Mouse (Mus musculus) urinary bladder, postnatal 36 days (tissue): ENCODE results near the gene Myl6.
A peak's percentile ranks its signal among the peaks of the same experiment; 100 is the strongest.

Experiments used
- DNase-seq, 2 experiments: peaks; one replicate each; pipeline ENCODE4 v3.0.0; 2022; ENCODE audit warnings: low spot score in 2 of 2, mixed read lengths in 1 of 2

Myl6 gene

DNA sequence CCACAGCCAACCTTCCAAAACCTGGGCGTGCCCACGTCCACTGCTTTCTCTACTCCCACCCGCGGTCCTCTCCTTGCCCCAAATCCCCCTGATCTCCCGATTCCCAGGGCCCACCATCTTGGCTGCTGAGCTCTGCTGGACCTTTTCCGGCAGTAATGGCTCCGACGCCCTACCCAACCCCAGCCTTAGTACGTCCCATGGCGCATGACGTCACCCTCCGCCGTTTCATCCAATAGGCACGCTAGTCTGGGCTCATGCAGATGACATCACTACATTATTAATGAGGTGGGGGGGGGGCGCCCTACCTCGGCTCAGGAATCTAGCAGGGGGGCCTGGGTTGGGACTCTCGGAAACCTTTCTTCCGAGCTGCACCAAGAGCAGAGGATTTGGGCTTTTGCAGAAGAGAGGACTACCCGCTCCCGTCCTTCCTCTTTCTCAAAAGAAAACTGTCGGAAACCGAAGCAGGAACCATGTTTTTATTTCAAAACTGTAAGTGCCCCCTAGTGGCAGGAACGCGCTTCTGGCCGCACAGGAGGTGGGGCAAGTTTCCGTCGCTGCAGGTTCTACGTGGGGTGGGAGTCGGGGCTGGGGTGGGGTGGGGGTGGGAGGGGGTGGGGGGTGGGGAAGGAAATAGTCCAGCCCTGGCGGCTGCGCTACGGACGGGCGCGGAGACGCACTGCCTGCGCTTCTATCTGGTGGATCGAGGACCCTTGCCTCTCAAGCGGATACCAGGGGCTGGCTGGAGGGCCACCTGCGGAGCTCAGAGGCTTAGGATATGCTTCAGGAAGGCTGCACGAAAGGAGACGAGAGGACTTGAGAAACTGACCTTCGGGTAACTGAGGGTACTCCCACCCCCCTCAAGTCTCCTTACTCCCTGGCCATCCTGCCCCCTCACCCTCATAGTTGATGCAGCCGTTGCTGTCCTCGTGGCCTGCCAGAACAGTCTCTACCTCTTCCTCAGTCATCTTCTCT lies at the start of gene Myl6:
TSS of gene Myl6 (minus strand) at position 451 of the 972 bp plus-strand sequence.
- DNase-seq, result peak; percentile 96 to 99

DNA sequence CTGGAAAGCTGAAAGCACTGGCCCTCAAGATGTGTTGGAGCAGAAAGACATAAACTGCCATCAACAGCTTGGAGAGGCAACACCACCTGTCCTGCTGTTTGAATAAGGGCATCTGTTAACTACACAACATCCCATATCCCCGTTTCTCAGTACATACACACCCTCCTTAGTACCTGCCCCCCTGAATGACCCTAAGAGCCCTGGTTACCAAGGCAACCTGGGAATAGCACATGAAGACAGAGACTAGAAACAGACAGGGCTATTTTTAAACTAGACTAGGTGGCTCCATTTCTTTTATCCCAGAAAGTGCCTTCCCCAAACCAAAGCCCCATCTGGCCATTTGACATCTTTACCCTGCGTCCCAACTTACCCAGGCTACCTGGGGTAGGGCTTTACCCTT lies 49.2 kb upstream of the Myl6 start:
- no peak for DNase-seq

DNA sequence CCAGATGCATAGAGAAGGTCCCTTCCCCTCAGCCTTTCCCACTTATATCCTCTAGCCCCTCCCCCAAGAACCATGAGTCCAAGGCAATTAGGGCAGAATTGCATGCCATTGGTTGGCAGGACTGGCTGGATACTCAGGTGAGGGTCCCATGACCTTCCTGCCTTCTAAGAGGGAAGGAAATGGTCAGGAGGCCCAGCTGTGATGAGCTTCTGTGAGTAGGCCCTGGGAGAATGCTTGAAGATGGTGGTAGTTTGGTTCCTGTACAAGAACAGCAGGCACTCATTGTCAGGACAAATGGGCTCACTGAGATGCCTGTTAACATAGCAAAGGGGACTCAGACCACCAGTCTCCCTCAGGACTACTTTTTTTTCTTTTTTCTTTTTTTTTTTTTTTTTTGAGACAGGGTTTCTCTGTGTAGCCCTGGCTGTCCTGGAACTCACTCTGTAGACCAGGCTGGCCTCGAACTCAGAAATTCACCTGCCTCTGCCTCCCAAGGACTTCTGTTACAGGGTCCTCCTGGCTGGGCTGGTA lies 44.5 kb upstream of the Myl6 start:
- DNase-seq, result no peak

DNA sequence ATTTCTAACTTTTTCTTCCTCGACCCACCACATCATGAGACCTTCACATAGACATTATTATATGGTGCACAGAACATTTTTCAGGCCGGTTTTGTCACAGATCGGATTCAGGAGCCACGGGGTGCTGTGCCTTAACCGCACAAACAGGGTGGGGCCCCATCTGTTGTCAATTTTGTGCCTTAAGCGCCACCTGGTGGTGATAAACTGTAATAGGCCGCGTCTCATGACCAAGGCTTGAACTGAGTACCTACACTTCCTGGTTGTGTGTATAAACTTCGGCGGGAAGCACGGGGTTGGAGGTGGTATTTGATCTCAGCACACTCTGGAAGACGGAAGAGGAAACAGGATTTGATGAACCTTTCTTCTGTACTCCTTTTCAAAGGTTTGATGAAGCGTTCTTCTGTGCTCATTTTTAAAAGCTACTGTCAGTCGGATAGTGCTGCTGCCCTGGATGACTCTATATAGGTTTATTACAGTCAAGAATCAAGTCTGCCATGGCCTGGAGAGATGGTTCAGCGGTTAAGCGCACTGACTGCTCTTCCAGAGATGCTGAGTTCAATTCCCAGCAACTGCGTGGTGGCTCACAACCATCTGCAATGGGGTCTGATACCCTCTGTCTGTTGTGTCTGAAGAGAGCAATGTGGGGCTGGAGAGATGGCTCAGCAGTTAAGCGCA lies 42.5 kb upstream of the Myl6 start:
- DNase-seq, result peak; percentile 85 to 90

DNA sequence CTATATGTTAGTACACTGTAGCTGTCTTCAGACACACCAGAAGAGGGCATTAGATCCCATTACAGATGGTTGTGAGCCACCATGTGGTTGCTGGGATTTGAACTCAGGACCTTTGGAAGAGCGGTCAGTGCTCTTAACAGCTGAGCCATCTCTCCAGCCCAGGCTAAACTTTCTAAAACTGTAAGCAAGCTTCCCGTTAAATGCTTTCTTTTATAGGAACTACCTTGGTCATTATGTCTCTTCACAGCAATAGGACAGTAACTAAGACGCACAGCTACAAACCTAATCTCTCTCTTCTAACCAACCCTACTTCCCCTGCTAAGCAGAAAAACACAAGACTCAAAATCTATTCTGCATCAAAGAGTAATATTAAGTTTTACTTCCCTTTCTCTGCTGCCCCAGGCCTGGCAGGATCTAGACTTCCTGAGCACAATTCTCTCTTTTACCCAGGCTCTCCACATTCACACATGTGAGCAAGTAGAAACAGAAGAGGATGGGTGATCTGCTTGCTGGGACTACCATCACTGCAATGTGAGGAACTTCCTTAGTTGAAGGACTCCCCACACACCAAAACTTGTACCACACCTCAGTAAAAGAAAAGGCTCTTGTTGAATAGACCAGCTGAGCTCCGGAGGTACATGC lies 41.8 kb upstream of the Myl6 start:
- no peak for DNase-seq

- no peak for DNase-seq
These were observed 41.3 kb upstream of the Myl6 start for GRCm38 (mm10) chr10:128535206-128535605.

- DNase-seq, result no peak
These were observed 32.7 kb upstream of the Myl6 start for GRCm38 (mm10) chr10:128526366-128527356.

GRCm38 (mm10) chr10:128525671-128526308 lies 31.8 kb upstream of the Myl6 start, which contains the start of gene Esyt1:
Esyt1 (minus strand) TSS chr10:128525871.
- peak; percentile 91 to 94 for DNase-seq

- DNase-seq, result peak; percentile 44 to 48
These were observed 31.1 kb upstream of the Myl6 start for GRCm38 (mm10) chr10:128524732-128525662.

DNA sequence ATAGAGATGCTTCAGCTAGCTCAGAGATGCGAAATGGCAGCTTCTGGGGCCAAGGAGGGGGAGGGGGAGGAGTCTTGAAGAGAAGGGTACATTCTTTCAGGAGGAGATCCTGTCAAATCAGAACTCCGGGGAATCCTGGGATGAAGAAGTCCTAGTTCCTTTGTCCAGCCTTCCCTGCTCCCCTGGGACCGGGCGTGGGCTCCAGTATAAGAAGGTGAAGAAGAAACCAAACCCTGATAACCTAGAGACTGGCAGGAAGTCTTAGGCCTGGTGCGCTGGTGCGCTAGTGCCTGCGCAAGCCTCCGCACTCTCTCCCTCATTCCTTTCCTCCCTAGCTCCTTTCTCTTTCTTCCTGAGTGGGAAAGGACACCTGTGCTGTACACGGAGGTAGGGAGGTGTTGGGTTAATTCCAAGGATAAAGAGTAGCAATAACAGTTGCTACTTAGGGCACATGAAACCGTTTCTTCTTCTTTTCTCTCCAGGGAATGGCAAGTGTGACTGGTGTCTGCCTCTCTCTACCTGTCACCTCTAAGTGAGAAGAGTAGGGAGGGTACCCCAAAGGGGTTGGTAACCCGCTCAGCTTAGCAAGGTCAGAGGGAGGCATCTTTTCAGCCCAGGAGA lies 30.3 kb upstream of the Myl6 start:
- no peak for DNase-seq

- no peak for DNase-seq
These were observed 28.4 kb upstream of the Myl6 start for GRCm38 (mm10) chr10:128522351-128522750.

GRCm38 (mm10) chr10:128520591-128520990 lies 26.6 kb upstream of the Myl6 start:
- DNase-seq, result no peak

DNA sequence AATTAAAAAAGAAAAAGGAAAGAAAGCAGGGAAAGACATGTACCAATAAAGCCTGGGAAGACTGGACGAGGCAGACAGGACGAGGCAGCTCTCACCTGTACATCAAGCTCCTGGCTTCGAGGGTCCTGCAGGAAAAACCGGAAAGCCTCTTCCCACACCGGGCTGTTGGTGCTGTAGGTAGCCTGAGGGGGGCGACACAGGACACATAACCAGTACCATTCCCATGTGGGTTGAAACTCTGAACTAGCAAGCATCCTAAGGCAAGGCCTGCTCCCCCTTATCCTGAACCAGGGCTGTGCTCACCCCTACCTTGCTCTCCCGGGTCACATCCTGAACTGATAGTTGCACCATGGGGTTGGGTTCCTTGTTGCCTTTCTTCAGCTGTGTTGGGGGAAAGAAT lies 24.9 kb upstream of the Myl6 start:
- DNase-seq, result peak in 1 of 2 experiments; percentile 55

DNA sequence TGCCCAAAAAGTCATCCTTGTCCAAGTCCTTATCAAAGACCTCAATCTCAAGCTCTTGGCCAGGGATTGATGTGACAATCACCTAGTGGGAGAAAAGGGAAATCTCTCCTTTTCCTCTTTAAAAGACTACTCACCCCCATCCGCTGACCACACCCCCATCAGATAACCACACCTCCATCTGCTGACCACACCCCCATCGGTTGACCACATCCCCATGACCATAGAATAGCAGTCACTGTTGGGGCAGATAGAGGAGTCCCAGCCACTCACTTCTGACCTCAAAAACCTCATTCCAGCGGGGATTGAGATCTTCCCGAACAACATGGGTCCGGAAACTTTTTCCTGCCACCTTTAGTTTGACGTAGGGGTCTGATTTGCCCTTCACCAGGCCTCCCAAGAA lies 22.7 kb upstream of the Myl6 start:
- no peak for DNase-seq

GRCm38 (mm10) chr10:128516029-128516428 lies 22.1 kb upstream of the Myl6 start:
- no peak for DNase-seq

DNA sequence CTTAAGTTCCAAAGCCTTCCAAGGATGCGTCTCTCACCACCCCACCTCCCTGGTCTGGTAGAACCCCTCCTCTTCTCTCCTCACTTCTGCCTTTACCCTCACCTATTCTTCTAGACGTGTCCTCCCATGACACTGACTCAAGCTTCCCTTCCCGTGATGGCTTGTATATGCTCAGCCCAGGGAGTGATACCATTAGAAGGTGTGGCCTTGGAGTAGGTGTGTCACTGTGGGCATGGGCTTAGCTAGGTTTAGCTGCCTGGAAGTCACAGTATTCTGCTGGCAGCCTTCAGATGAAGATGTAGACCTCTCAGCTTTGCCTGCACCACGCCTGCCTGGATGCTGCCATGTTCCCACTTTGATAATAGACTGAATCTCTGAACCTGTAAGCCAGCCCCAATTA lies 21.1 kb upstream of the Myl6 start:
- no peak for DNase-seq

DNA sequence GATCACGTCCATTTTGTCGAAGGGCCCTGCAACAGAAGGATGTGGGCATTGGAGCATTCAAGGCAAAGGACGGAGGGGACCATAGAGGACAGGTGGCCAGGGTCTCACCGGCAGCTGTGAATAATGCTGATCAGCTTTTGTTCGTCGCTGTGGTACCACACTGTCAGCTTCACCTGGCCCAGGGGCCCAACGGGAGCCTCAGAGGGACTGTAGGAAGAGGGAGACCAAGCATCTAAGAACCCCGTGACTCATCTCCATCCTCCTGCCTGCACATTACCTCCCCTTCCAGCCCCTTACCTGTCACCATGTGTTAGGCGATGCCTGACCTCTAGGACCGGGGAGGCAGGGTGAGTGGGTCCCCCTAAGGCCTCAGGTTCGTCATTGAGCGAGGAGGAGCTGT lies 17.8 kb upstream of the Myl6 start:
- no peak for DNase-seq

DNA sequence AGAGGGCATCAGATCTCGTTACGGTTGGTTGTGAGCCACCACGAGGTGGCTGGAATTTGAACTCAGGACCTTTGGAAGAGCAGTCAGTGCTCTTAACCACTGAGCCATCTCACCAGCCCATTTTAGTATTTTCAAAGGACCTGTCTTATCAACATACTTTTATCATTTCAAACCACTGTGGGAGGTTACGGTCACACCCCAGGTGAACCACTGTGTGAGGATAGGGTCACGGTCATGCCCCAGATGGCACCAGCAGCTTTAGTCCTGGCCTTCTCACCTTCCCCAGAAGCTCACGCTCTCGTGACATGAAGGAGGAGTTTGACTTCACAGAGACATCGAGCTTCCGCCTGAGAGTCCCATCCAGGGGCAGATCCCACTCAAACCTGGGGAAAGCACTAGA lies 17.2 kb upstream of the Myl6 start:
- no peak for DNase-seq

DNA sequence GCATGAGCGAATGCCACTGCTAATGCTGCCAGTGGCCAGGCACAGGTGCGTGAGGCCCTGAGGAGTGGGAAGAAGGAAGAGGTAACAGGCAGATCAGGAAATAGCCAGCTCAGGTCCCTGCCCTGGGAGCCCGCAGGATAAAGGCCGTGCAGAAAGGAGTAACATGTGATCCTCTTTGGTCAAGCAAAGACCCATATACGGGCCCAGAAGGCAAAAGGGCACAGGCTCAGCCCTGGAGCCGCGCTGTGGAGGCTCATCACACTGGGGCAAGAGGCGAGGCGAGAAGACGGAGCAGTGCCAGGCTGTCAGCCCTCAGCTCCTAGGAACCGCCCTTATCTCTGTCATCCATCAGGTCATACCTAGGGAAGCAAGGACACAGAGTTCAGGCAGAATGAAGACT lies 16.4 kb upstream of the Myl6 start:
- no peak for DNase-seq
